Mouse (Mus musculus) MEL (cell line): ENCODE data around the gene Afg3l1. TPM values are rescaled to one million over a fixed set of nuclear protein-coding genes. Genes with fewer than 3 reads are reported as not detected.

Experiments
- DNase-seq: peaks from one replicate; pipeline ENCODE4 v3.0.0; 2011; ENCODE audit warnings: low read depth, low spot score
- H3K27ac ChIP-seq: 2 replicates; pipeline ENCODE4 v1.5.1; 2012; ENCODE audit warnings: low read depth, mild to moderate bottlenecking, control low read depth, low read length, moderate library complexity; ENCODE audit not compliant: control insufficient read depth
- H3K27me3 ChIP-seq, 2 experiments: fragments of 150-350 bp in 1 of 2; sonication (generic) in 1 of 2; 2 replicates each; pipeline ENCODE4 v1.6.1; 2012; ENCODE audit warnings: low read length in 2 of 2, mild to moderate bottlenecking in 2 of 2, improper control_type of control experiment in 1 of 2, moderate library complexity in 1 of 2; ENCODE audit not compliant: insufficient read depth in 2 of 2, control insufficient read depth in 1 of 2
- H3K36me3 ChIP-seq, 2 experiments: 2 replicates each; pipeline ENCODE4 v1.6.1; 2012 to 2014; ENCODE audit warnings: low read length in 2 of 2, improper control_type of control experiment in 1 of 2, inconsistent platforms in 1 of 2, mild to moderate bottlenecking in 1 of 2; ENCODE audit not compliant: insufficient read depth in 2 of 2, control insufficient read depth in 1 of 2
- H3K4me1 ChIP-seq, 2 experiments: fragments of 150-350 bp in 1 of 2; sonication (generic) in 1 of 2; 2 replicates each; pipeline ENCODE4 v1.6.1; 2012; ENCODE audit warnings: low read length in 2 of 2, improper control_type of control experiment in 1 of 2, mild to moderate bottlenecking in 1 of 2; ENCODE audit not compliant: insufficient read depth in 2 of 2, control insufficient read depth in 1 of 2
- H3K4me3 ChIP-seq, 2 experiments: fragments of 150-350 bp in 1 of 2; sonication (generic) in 1 of 2; 2 replicates each; pipeline ENCODE4 v1.5.1; 2012; ENCODE audit warnings: low read depth in 2 of 2, low read length in 2 of 2, mild to moderate bottlenecking in 2 of 2, moderate library complexity in 2 of 2, control low read depth in 1 of 2, improper control_type of control experiment in 1 of 2; ENCODE audit not compliant: control insufficient read depth in 1 of 2, insufficient read depth in 1 of 2
- H3K79me2 ChIP-seq: 2 replicates; pipeline ENCODE4 v1.6.1; 2012; ENCODE audit warnings: mild to moderate bottlenecking, low read length, moderate library complexity; ENCODE audit not compliant: control insufficient read depth, poor library complexity, insufficient read depth
- H3K9ac ChIP-seq: 2 replicates; pipeline ENCODE4 v1.6.1; 2012; ENCODE audit warnings: low read depth, mild to moderate bottlenecking, control low read depth, low read length, moderate library complexity; ENCODE audit not compliant: control insufficient read depth, poor library complexity, severe bottlenecking
- H3K9me3 ChIP-seq: fragments of 150-350 bp; sonication (generic); replicated peaks from 2 replicates; pipeline ENCODE4 v1.6.1; 2012; ENCODE audit warnings: mild to moderate bottlenecking, low read length, improper control_type of control experiment, moderate library complexity; ENCODE audit not compliant: insufficient read depth
- CHD1 ChIP-seq: IDR thresholded peaks from 2 replicates; pipeline ENCODE4 v1.6.1; 2012; ENCODE audit warnings: low read depth, mild to moderate bottlenecking, inconsistent platforms, low read length, improper control_type of control experiment
- CHD2 ChIP-seq: IDR thresholded peaks from 2 replicates; pipeline ENCODE4 v1.6.1; 2011; ENCODE audit warnings: low read length, improper control_type of control experiment
- CTCF ChIP-seq, 3 experiments: IDR thresholded peaks in 2 of 3; conservative IDR thresholded peaks in 1 of 3; 2 replicates each; pipeline ENCODE4 v1.5.1; 2011 to 2012; ENCODE audit warnings: low read length in 3 of 3, low read depth in 2 of 3, mild to moderate bottlenecking in 2 of 3, improper control_type of control experiment in 1 of 3, inconsistent platforms in 1 of 3, mixed read lengths in 1 of 3, moderate library complexity in 1 of 3; ENCODE audit not compliant: control insufficient read depth in 1 of 3, insufficient read depth in 1 of 3, poor library complexity in 1 of 3, severe bottlenecking in 1 of 3
- ETS1 ChIP-seq: IDR thresholded peaks from 2 replicates; pipeline ENCODE4 v1.6.1; 2012; ENCODE audit warnings: low read depth, mild to moderate bottlenecking, inconsistent platforms, low read length, improper control_type of control experiment, moderate library complexity
- GABPA ChIP-seq: IDR thresholded peaks from 2 replicates; pipeline ENCODE4 v1.6.1; 2012; ENCODE audit warnings: low read depth, mild to moderate bottlenecking, inconsistent platforms, low read length, improper control_type of control experiment, moderate library complexity
- GATA1 ChIP-seq: IDR thresholded peaks from 2 replicates; pipeline ENCODE4 v1.6.1; 2011; ENCODE audit warnings: low read depth, low read length, improper control_type of control experiment
- HCFC1 ChIP-seq: IDR thresholded peaks from 2 replicates; pipeline ENCODE4 v1.6.1; 2012; ENCODE audit warnings: low read depth, mild to moderate bottlenecking, inconsistent platforms, low read length, improper control_type of control experiment, moderate library complexity
- KAT2A ChIP-seq: conservative IDR thresholded peaks from 2 replicates; pipeline ENCODE4 v1.6.1; 2012; ENCODE audit warnings: low read depth, low read length, improper control_type of control experiment, inconsistent platforms
- MAFK ChIP-seq: IDR thresholded peaks from 2 replicates; pipeline ENCODE4 v1.6.1; 2011; ENCODE audit warnings: low read depth, mild to moderate bottlenecking, low read length, improper control_type of control experiment, borderline replicate concordance
- MAX ChIP-seq: IDR thresholded peaks from 2 replicates; pipeline ENCODE4 v1.6.1; 2011; ENCODE audit warnings: low read length, improper control_type of control experiment
- MYB ChIP-seq: IDR thresholded peaks from 2 replicates; pipeline ENCODE4 v1.6.1; 2011; ENCODE audit warnings: mild to moderate bottlenecking, low read depth, low read length, improper control_type of control experiment
- NRF1 ChIP-seq: IDR thresholded peaks from 2 replicates; pipeline ENCODE4 v1.6.1; 2014; ENCODE audit warnings: low read depth, mild to moderate bottlenecking, inconsistent platforms, low read length, improper control_type of control experiment, moderate library complexity; ENCODE audit not compliant: poor library complexity, insufficient read depth, severe bottlenecking
- POLR2A ChIP-seq, 2 experiments: IDR thresholded peaks; 2 replicates each; pipeline ENCODE4 v1.6.1; 2011 to 2012; ENCODE audit warnings: low read length in 2 of 2, mild to moderate bottlenecking in 2 of 2, control low read depth in 1 of 2, improper control_type of control experiment in 1 of 2, low read depth in 1 of 2, moderate library complexity in 1 of 2; ENCODE audit not compliant: control insufficient read depth in 1 of 2, insufficient read depth in 1 of 2, poor library complexity in 1 of 2
- POLR2AphosphoS2 ChIP-seq: IDR thresholded peaks from 2 replicates; pipeline ENCODE4 v1.6.1; 2011; ENCODE audit warnings: low read length, improper control_type of control experiment
- POLR2AphosphoS5 ChIP-seq: IDR thresholded peaks from 2 replicates; pipeline ENCODE4 v1.6.1; 2012; ENCODE audit warnings: low read depth, borderline replicate concordance, mild to moderate bottlenecking, inconsistent platforms, low read length, moderate library complexity, mixed read lengths
- RAD21 ChIP-seq: IDR thresholded peaks from 2 replicates; pipeline ENCODE4 v1.6.1; 2011; ENCODE audit warnings: mild to moderate bottlenecking, low read depth, low read length, improper control_type of control experiment
- RCOR1 ChIP-seq: IDR thresholded peaks from 2 replicates; pipeline ENCODE4 v1.6.1; 2012; ENCODE audit warnings: low read depth, mild to moderate bottlenecking, inconsistent platforms, low read length, improper control_type of control experiment
- SIN3A ChIP-seq: IDR thresholded peaks from 2 replicates; pipeline ENCODE4 v1.6.1; 2012; ENCODE audit warnings: low read length, improper control_type of control experiment, inconsistent platforms
- TBP ChIP-seq: IDR thresholded peaks from 2 replicates; pipeline ENCODE4 v1.8.0; 2011; ENCODE audit warnings: low read depth, low read length, improper control_type of control experiment
- UBTF ChIP-seq: IDR thresholded peaks from 2 replicates; pipeline ENCODE4 v1.6.1; 2012; ENCODE audit warnings: low read depth, mild to moderate bottlenecking, inconsistent platforms, low read length, improper control_type of control experiment, moderate library complexity, borderline replicate concordance; ENCODE audit not compliant: insufficient read depth
- USF1 ChIP-seq: IDR thresholded peaks from 2 replicates; pipeline ENCODE4 v1.6.1; 2014; ENCODE audit warnings: low read depth, mild to moderate bottlenecking, inconsistent platforms, low read length, improper control_type of control experiment, moderate library complexity
- ZC3H11A ChIP-seq: IDR thresholded peaks from 2 replicates; pipeline ENCODE4 v1.6.1; 2012; ENCODE audit warnings: low read depth, mild to moderate bottlenecking, inconsistent platforms, low read length, improper control_type of control experiment
- ZKSCAN1 ChIP-seq: IDR thresholded peaks from 2 replicates; pipeline ENCODE4 v1.6.1; 2012; ENCODE audit warnings: low read depth, mild to moderate bottlenecking, inconsistent platforms, low read length, improper control_type of control experiment, moderate library complexity
- polyA plus RNA-seq, 2 experiments: library from polyadenylated mRNA; stranded (reverse) in 1 of 2; unstranded in 1 of 2; fragments of >175 nt in 1 of 2; fragments of >200 nt in 1 of 2; gene quantifications; 2 replicates each; pipeline versions ENCODE4 v1.2.1 to v1.2.4; 2012; ENCODE audit warnings: low replicate concordance in 2 of 2, low read depth in 1 of 2; ENCODE audit not compliant: insufficient read length in 2 of 2, insufficient read depth in 1 of 2, missing spikeins in 1 of 2
- total RNA-seq: library from RNA; depleted of rRNA; stranded (reverse); fragments of 300-350 nt; gene quantifications from 2 replicates; pipeline ENCODE4 v1.2.3, GENCODE M21; 2012

The Afg3l1 gene
- total and polyA plus RNA-seq, 3 experiments = 27.5 to 68.4 TPM; not detected in 1

DNA sequence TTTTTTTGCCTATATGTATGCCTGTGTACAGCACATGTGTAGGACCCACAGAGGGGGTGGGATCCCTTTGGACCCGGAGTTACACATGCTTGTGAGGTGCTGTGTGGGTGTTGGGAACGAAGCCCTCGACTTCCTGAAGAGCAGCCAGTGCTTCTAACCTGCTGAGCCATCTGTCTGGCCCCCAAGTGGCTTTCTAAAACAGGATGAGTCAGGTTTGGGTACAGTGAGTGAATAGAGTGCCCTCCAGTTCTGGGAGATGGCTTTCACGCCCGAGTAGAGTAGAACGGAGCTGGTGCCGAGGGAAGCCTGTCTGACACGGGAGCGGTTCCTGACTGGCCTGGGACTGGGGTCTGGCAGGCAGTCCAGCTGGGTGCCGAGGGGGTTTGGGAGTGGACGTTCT, 21.9 kb downstream of the Afg3l1 start:
- H3K36me3 ChIP-seq = peaks cover 0 to 20% of the 10 kb centered on the region in 2 experiments; a peak in 2 of 4 replicates
- H3K4me1 ChIP-seq = no peaks in the 10 kb centered on the region
- no peaks in the 10 kb centered on the region for H3K79me2 ChIP-seq
- H3K27ac ChIP-seq = no peak overlapping the region
- H3K4me3 ChIP-seq = no peak overlapping the region
- no peak overlapping the region for H3K9ac ChIP-seq
- no peaks in the 10 kb centered on the region for H3K27me3 ChIP-seq
- DNase-seq = no peak
- H3K9me3 ChIP-seq = no peaks in the 10 kb centered on the region
- TF ChIP-seq NRF1 (no peak), CTCF (IDR thresholded peaks at IDR 0.05 in 2 of 3, conservative IDR thresholded peaks at IDR 0.05 in 1 of 3; ENCODE audit: control insufficient read depth in 1 of 3, insufficient read depth in 1 of 3, low read depth in 2 of 3, low read length in 3 of 3, poor library complexity in 1 of 3, severe bottlenecking in 1 of 3) (no peak), POLR2A (IDR thresholded peaks at IDR 0.05; ENCODE audit: control insufficient read depth in 1 of 2, insufficient read depth in 1 of 2, low read depth in 1 of 2, low read length in 2 of 2, poor library complexity in 1 of 2) (no peak), CHD2 (no peak), HCFC1 (no peak), ETS1 (no peak), MAX (no peak), POLR2AphosphoS2 (no peak), TBP (no peak), UBTF (no peak), GATA1 (no peak), ZC3H11A (no peak)

DNA sequence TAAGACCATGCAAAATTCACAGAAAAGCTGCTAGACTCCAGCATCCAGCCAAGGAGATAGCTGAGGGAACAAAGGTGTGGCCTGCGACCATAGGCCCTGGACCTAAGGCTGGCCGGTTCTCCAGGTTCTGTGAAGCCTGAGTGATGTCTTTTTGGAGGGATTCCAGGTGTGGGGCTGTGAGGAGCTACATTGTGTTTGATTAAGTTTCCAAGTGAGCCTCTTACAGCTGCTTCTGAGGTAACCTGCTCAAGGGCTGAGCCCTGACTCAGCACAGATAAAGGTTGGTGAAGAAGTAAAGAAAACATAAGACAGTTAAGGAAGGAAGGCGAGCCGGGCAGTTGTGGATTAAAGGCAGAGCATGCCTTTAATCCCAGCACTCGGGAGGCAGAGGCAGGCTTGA, 24.5 kb downstream of the Afg3l1 start:
- H3K4me3 ChIP-seq = no peak overlapping the region
- H3K36me3 ChIP-seq = peaks cover 0 to 11% of the 10 kb centered on the region in 2 experiments; a peak in 2 of 4 replicates
- no peaks in the 10 kb centered on the region for H3K27me3 ChIP-seq
- DNase-seq = no peak
- no peaks in the 10 kb centered on the region for H3K4me1 ChIP-seq
- no peak overlapping the region for H3K9ac ChIP-seq
- no peak for TF ChIP-seq GATA1
- TF ChIP-seq GABPA = no peak
- no peak for TF ChIP-seq ZKSCAN1
- no peak for TF ChIP-seq POLR2A (IDR thresholded peaks at IDR 0.05; ENCODE audit: control insufficient read depth in 1 of 2, insufficient read depth in 1 of 2, low read depth in 1 of 2, low read length in 2 of 2, poor library complexity in 1 of 2)
- no peak for TF ChIP-seq HCFC1
- no peak for TF ChIP-seq RAD21
- TF ChIP-seq USF1 = no peak
- no peak for TF ChIP-seq SIN3A
- no peak for TF ChIP-seq KAT2A
- TF ChIP-seq RCOR1 = no peak
- no peak for TF ChIP-seq UBTF
- no peak for TF ChIP-seq ETS1
- no peak for TF ChIP-seq CHD2
- TF ChIP-seq CHD1 = no peak
- no peak for TF ChIP-seq POLR2AphosphoS5
- no peak for TF ChIP-seq MAFK
- no peak for TF ChIP-seq MYB
- TF ChIP-seq NRF1 = no peak
- TF ChIP-seq, all 39 proteins: peak for 0
- H3K9me3 ChIP-seq = no peaks in the 10 kb centered on the region
- H3K27ac ChIP-seq = no peak overlapping the region
- H3K79me2 ChIP-seq = no peaks in the 10 kb centered on the region
